Mouse (Mus musculus): ENCODE data around the gene Scpep1.
"Not testable (repeated sequence)": the region's sequence is repeated elsewhere in the genome, so short reads cannot be mapped to it uniquely, and the experiment has no call there.

The Scpep1 gene

GRCm38 (mm10) chr11:88955217-88955969, at the start of gene Scpep1:
Gene Scpep1, minus strand, starts transcription at chr11:88955465.
- peak; percentile 98 for DNase-seq (ENCODE audit: low spot score)

GRCm38 (mm10) chr11:89003726-89004125, 48.5 kb upstream of the Scpep1 start:
- no peak for DNase-seq (ENCODE audit: low spot score)

GRCm38 (mm10) chr11:89003078-89003477, 47.8 kb upstream of the Scpep1 start:
- DNase-seq (ENCODE audit: low spot score): peak; percentile 25

GRCm38 (mm10) chr11:89002621-89003020, 47.4 kb upstream of the Scpep1 start:
- DNase-seq (ENCODE audit: low spot score): no peak

- no peak for DNase-seq (ENCODE audit: low spot score)
These were observed 46.8 kb upstream of the Scpep1 start for GRCm38 (mm10) chr11:89002068-89002467.

GRCm38 (mm10) chr11:89001569-89001968, 46.3 kb upstream of the Scpep1 start:
- DNase-seq (ENCODE audit: low spot score): no peak

- no peak for DNase-seq (ENCODE audit: low spot score)
These were observed 45.2 kb upstream of the Scpep1 start for GRCm38 (mm10) chr11:89000527-89000819.

GRCm38 (mm10) chr11:88999723-89000526, 44.7 kb upstream of the Scpep1 start:
- DNase-seq (ENCODE audit: low spot score): peak; percentile 37

GRCm38 (mm10) chr11:88998974-88999722, 43.9 kb upstream of the Scpep1 start, which contains the start of gene Trim25:
Gene Trim25, plus strand, starts transcription at chr11:88999376.
- DNase-seq (ENCODE audit: low spot score): peak; percentile 85

- no peak for DNase-seq (ENCODE audit: low spot score)
These were observed 43.1 kb upstream of the Scpep1 start for GRCm38 (mm10) chr11:88998406-88998805.

- not testable (repeated sequence) for DNase-seq (ENCODE audit: low spot score)
These were observed 42.1 kb upstream of the Scpep1 start for GRCm38 (mm10) chr11:88997343-88997742.

- DNase-seq (ENCODE audit: low spot score): no peak
These were observed 41.2 kb upstream of the Scpep1 start for GRCm38 (mm10) chr11:88996427-88996826.

- DNase-seq (ENCODE audit: low spot score): no peak
These were observed 40.4 kb upstream of the Scpep1 start for GRCm38 (mm10) chr11:88995616-88996015.

GRCm38 (mm10) chr11:88994492-88994891, 39.2 kb upstream of the Scpep1 start:
- DNase-seq (ENCODE audit: low spot score): no peak

- peak; percentile 75 for DNase-seq (ENCODE audit: low spot score)
These were observed 38.4 kb upstream of the Scpep1 start for GRCm38 (mm10) chr11:88993625-88994024.

GRCm38 (mm10) chr11:88993186-88993585, 37.9 kb upstream of the Scpep1 start:
- DNase-seq (ENCODE audit: low spot score): no peak

- DNase-seq (ENCODE audit: low spot score): no peak
These were observed 34.3 kb upstream of the Scpep1 start for GRCm38 (mm10) chr11:88989530-88989929.

GRCm38 (mm10) chr11:88988956-88989355, 33.7 kb upstream of the Scpep1 start:
- no peak for DNase-seq (ENCODE audit: low spot score)

GRCm38 (mm10) chr11:88986616-88987015, 31.4 kb upstream of the Scpep1 start:
- DNase-seq (ENCODE audit: low spot score): no peak

- DNase-seq (ENCODE audit: low spot score): no peak
These were observed 26.1 kb upstream of the Scpep1 start for GRCm38 (mm10) chr11:88981337-88981736.

GRCm38 (mm10) chr11:88977188-88977587, 21.9 kb upstream of the Scpep1 start:
- no peak for DNase-seq (ENCODE audit: low spot score)

- DNase-seq (ENCODE audit: low spot score): no peak
These were observed 21.1 kb upstream of the Scpep1 start for GRCm38 (mm10) chr11:88976320-88976719.

Data from embryo, embryonic 10 days (tissue).